Mouse (Mus musculus) testis, postnatal 10 days (tissue): ENCODE data around the gene Fgl2.

Experiments used
- DNase-seq: peaks from one replicate; pipeline ENCODE4 v3.0.0; 2021; ENCODE audit warnings: low spot score

Gene Fgl2

GRCm38 (mm10) chr5:21384252-21384960 lies 12.0 kb downstream of the Fgl2 start:
- DNase-seq = no peak

GRCm38 (mm10) chr5:21384976-21385375 lies 12.5 kb downstream of the Fgl2 start:
- DNase-seq = no peak

- DNase-seq = no peak
These were observed 14.0 kb downstream of the Fgl2 start for GRCm38 (mm10) chr5:21386432-21386831.

- no peak for DNase-seq
These were observed 14.9 kb downstream of the Fgl2 start for GRCm38 (mm10) chr5:21387340-21387739.

- DNase-seq = no peak
These were observed 16.4 kb downstream of the Fgl2 start for GRCm38 (mm10) chr5:21388855-21389254.

- DNase-seq = no peak
These were observed 19.4 kb downstream of the Fgl2 start for GRCm38 (mm10) chr5:21391616-21392384.

GRCm38 (mm10) chr5:21394562-21394961 lies 22.1 kb downstream of the Fgl2 start:
- DNase-seq = no peak

GRCm38 (mm10) chr5:21395205-21395840 lies 22.9 kb downstream of the Fgl2 start:
- DNase-seq = no peak

- DNase-seq = no peak
These were observed 38.8 kb downstream of the Fgl2 start for GRCm38 (mm10) chr5:21411261-21411666.

- no peak for DNase-seq
These were observed 39.6 kb downstream of the Fgl2 start for GRCm38 (mm10) chr5:21412056-21412455.

GRCm38 (mm10) chr5:21413322-21413721 lies 40.9 kb downstream of the Fgl2 start:
- DNase-seq = no peak

GRCm38 (mm10) chr5:21414116-21414820 lies 41.8 kb downstream of the Fgl2 start:
- no peak for DNase-seq

- no peak for DNase-seq
These were observed 46.2 kb downstream of the Fgl2 start for GRCm38 (mm10) chr5:21418613-21419012.

- DNase-seq = no peak
These were observed 48.2 kb downstream of the Fgl2 start for GRCm38 (mm10) chr5:21420609-21421008.

- DNase-seq = peak; percentile 89
These were observed 52.5 kb downstream of the Fgl2 start, which contains the start of the genes Ccdc146 and Fam185a for GRCm38 (mm10) chr5:21424614-21425602. TSS of gene Ccdc146 (minus strand) at chr5:21424677. TSS of gene Fam185a (plus strand) at chr5:21424958.

GRCm38 (mm10) chr5:21426666-21427065 lies 54.2 kb downstream of the Fgl2 start:
- DNase-seq = no peak
